Mouse (Mus musculus): ENCODE data around the gene Gm21970. TPM values are rescaled to one million over a fixed set of nuclear protein-coding genes. Genes with fewer than 3 reads are reported as not detected.

Gene Gm21970
- polyA plus RNA-seq, 1 experiment: not detected

GRCm38 (mm10) chr16:91359531-91359930 lies 32.0 kb upstream of the Gm21970 start:
- no peak overlapping the region for H3K4me3 ChIP-seq (ENCODE audit: low read depth, low read length)
- no peaks in the 10 kb centered on the region; the same call in 1 of the 2 replicates for H3K4me1 ChIP-seq (ENCODE audit: control insufficient read depth, insufficient read depth, insufficient read length, low read length)
- no peak overlapping the region; the same call in 1 of the 2 replicates for H3K27ac ChIP-seq (ENCODE audit: insufficient read depth, low read depth, low read length)
- H3K36me3 ChIP-seq (ENCODE audit: control insufficient read depth, insufficient read depth, low read length): no peaks in the 10 kb centered on the region
- 72% methylated on average over 13 of the region's 13 CpGs for WGBS
- TF ChIP-seq POLR2A (IDR thresholded peaks at IDR 0.05; ENCODE audit: low read depth, low read length) (no peak), CTCF (IDR thresholded peaks at IDR 0.05; ENCODE audit: extremely low read depth, insufficient read length, insufficient replicate concordance, low read depth, low read length) (no peak)
- H3K27me3 ChIP-seq (ENCODE audit: control insufficient read depth, insufficient read depth, low read length): no peaks in the 10 kb centered on the region

GRCm38 (mm10) chr16:91360162-91360561 lies 31.4 kb upstream of the Gm21970 start:
- Histone ChIP-seq H3K4me3 (ENCODE audit: low read depth, low read length) (no peak overlapping the region), H3K27me3 (ENCODE audit: control insufficient read depth, insufficient read depth, low read length) (no peaks in the 10 kb centered on the region), H3K4me1 (ENCODE audit: control insufficient read depth, insufficient read depth, insufficient read length, low read length) (no peaks in the 10 kb centered on the region; the same call in 1 of the 2 replicates), H3K36me3 (ENCODE audit: control insufficient read depth, insufficient read depth, low read length) (no peaks in the 10 kb centered on the region), H3K27ac (ENCODE audit: insufficient read depth, low read depth, low read length) (no peak overlapping the region)
- TF ChIP-seq CTCF (IDR thresholded peaks at IDR 0.05; ENCODE audit: extremely low read depth, insufficient read length, insufficient replicate concordance, low read depth, low read length) (no peak), POLR2A (IDR thresholded peaks at IDR 0.05; ENCODE audit: low read depth, low read length) (no peak)
- 75% methylated on average over 3 of the region's 3 CpGs for whole genome bisulfite sequencing

- H3K27ac ChIP-seq (ENCODE audit: insufficient read depth, low read depth, low read length): no peak overlapping the region
Measured at GRCm38 (mm10) chr16:91362006-91362405, 29.5 kb upstream of the Gm21970 start.

GRCm38 (mm10) chr16:91362616-91363272 lies 28.8 kb upstream of the Gm21970 start:
- H3K4me1 ChIP-seq (ENCODE audit: control insufficient read depth, insufficient read depth, insufficient read length, low read length): no peaks in the 10 kb centered on the region
- H3K36me3 ChIP-seq (ENCODE audit: control insufficient read depth, insufficient read depth, low read length): no peaks in the 10 kb centered on the region
- peak overlapping the region; percentile 53 for H3K27ac ChIP-seq (ENCODE audit: insufficient read depth, low read depth, low read length)
- H3K4me3 ChIP-seq (ENCODE audit: low read depth, low read length): no peak overlapping the region
- TF ChIP-seq POLR2A (IDR thresholded peaks at IDR 0.05; ENCODE audit: low read depth, low read length) (no peak), CTCF (IDR thresholded peaks at IDR 0.05; ENCODE audit: extremely low read depth, insufficient read length, insufficient replicate concordance, low read depth, low read length) (no peak)
- H3K27me3 ChIP-seq (ENCODE audit: control insufficient read depth, insufficient read depth, low read length): no peaks in the 10 kb centered on the region
- 40% methylated on average over 12 of the region's 12 CpGs for WGBS

More at GRCm38 (mm10) chr16:91362006-91362405, 29.5 kb upstream of the Gm21970 start:
- Histone ChIP-seq H3K27me3 (ENCODE audit: control insufficient read depth, insufficient read depth, low read length) (no peaks in the 10 kb centered on the region), H3K36me3 (ENCODE audit: control insufficient read depth, insufficient read depth, low read length) (no peaks in the 10 kb centered on the region), H3K4me3 (ENCODE audit: low read depth, low read length) (no peak overlapping the region), H3K4me1 (ENCODE audit: control insufficient read depth, insufficient read depth, insufficient read length, low read length) (no peaks in the 10 kb centered on the region)
- TF ChIP-seq CTCF (IDR thresholded peaks at IDR 0.05; ENCODE audit: extremely low read depth, insufficient read length, insufficient replicate concordance, low read depth, low read length) (no peak), POLR2A (IDR thresholded peaks at IDR 0.05; ENCODE audit: low read depth, low read length) (no peak)
- WGBS: 51% methylated on average over 2 of the region's 2 CpGs

- peak overlapping the region; percentile 53; the same call in 1 of the 2 replicates for H3K27ac ChIP-seq (ENCODE audit: insufficient read depth, low read depth, low read length)
- no peaks in the 10 kb centered on the region for H3K27me3 ChIP-seq (ENCODE audit: control insufficient read depth, insufficient read depth, low read length)
- no peaks in the 10 kb centered on the region for H3K36me3 ChIP-seq (ENCODE audit: control insufficient read depth, insufficient read depth, low read length)
- TF ChIP-seq CTCF (IDR thresholded peaks at IDR 0.05; ENCODE audit: extremely low read depth, insufficient read length, insufficient replicate concordance, low read depth, low read length): no peak
- no peak for TF ChIP-seq POLR2A (IDR thresholded peaks at IDR 0.05; ENCODE audit: low read depth, low read length)
- H3K4me3 ChIP-seq (ENCODE audit: low read depth, low read length): no peak overlapping the region
- WGBS: 25% methylated on average over 3 of the region's 3 CpGs
- H3K4me1 ChIP-seq (ENCODE audit: control insufficient read depth, insufficient read depth, insufficient read length, low read length): no peaks in the 10 kb centered on the region
Measured at GRCm38 (mm10) chr16:91363483-91363882, 28.0 kb upstream of the Gm21970 start.

- Histone ChIP-seq H3K4me3 (ENCODE audit: low read depth, low read length) (no peak overlapping the region), H3K27ac (ENCODE audit: insufficient read depth, low read depth, low read length) (no peak overlapping the region), H3K27me3 (ENCODE audit: control insufficient read depth, insufficient read depth, low read length) (no peaks in the 10 kb centered on the region), H3K36me3 (ENCODE audit: control insufficient read depth, insufficient read depth, low read length) (no peaks in the 10 kb centered on the region), H3K4me1 (ENCODE audit: control insufficient read depth, insufficient read depth, insufficient read length, low read length) (no peaks in the 10 kb centered on the region)
- TF ChIP-seq CTCF (IDR thresholded peaks at IDR 0.05; ENCODE audit: extremely low read depth, insufficient read length, insufficient replicate concordance, low read depth, low read length) (no peak), POLR2A (IDR thresholded peaks at IDR 0.05; ENCODE audit: low read depth, low read length) (no peak)
Measured at GRCm38 (mm10) chr16:91366567-91366966, 25.0 kb upstream of the Gm21970 start.

GRCm38 (mm10) chr16:91367066-91367465 lies 24.5 kb upstream of the Gm21970 start:
- WGBS: 80% methylated on average over 2 of the region's 2 CpGs
- TF ChIP-seq POLR2A (IDR thresholded peaks at IDR 0.05; ENCODE audit: low read depth, low read length): no peak
- TF ChIP-seq CTCF (IDR thresholded peaks at IDR 0.05; ENCODE audit: extremely low read depth, insufficient read length, insufficient replicate concordance, low read depth, low read length): no peak
- Histone ChIP-seq H3K4me3 (ENCODE audit: low read depth, low read length) (no peak overlapping the region), H3K4me1 (ENCODE audit: control insufficient read depth, insufficient read depth, insufficient read length, low read length) (no peaks in the 10 kb centered on the region), H3K27me3 (ENCODE audit: control insufficient read depth, insufficient read depth, low read length) (no peaks in the 10 kb centered on the region), H3K27ac (ENCODE audit: insufficient read depth, low read depth, low read length) (no peak overlapping the region), H3K36me3 (ENCODE audit: control insufficient read depth, insufficient read depth, low read length) (no peaks in the 10 kb centered on the region)
